Mouse (Mus musculus): ENCODE data around the gene Phf20. TPM values are rescaled to one million over a fixed set of nuclear protein-coding genes. Genes with fewer than 3 reads are reported as not detected.
A peak's percentile ranks its signal among the peaks of the same experiment; 100 is the strongest.

The Phf20 gene
- total and polyA plus RNA-seq, 2 experiments: 2.9 to 6.2 TPM

GRCm38 (mm10) chr2:156311441-156311840 lies 115.2 kb downstream of the Phf20 start:
- TF ChIP-seq CTCF (IDR thresholded peaks at IDR 0.05; ENCODE audit: low read depth, low read length): no peak
- no peak for TF ChIP-seq POLR2A (IDR thresholded peaks at IDR 0.05; ENCODE audit: extremely low read depth, insufficient read depth, low read length)
- Histone ChIP-seq H3K36me3 (ENCODE audit: control insufficient read depth, insufficient read depth, low read length) (no peaks in the 10 kb centered on the region), H3K79me2 (ENCODE audit: control insufficient read depth, insufficient read depth, low read length) (no peaks in the 10 kb centered on the region; the same call in 1 of the 2 replicates), H3K27ac (replicated peaks; ENCODE audit: insufficient read depth, low read depth, low read length) (peak overlapping the region; percentile 88), H3K27me3 (ENCODE audit: control insufficient read depth, insufficient read depth, low read length) (no peaks in the 10 kb centered on the region), H3K4me3 (ENCODE audit: insufficient read depth, low read depth, low read length) (peak overlapping the region; percentile 81), H3K9ac (ENCODE audit: low read depth, low read length) (peak overlapping the region; percentile 94), H3K4me1 (ENCODE audit: control insufficient read depth, insufficient read depth, low read length) (peaks cover 10% of the 10 kb centered on the region)
- 20% methylated on average over 8 of the region's 8 CpGs for WGBS
- DNase-seq (ENCODE audit: extremely low read depth, low read depth, low spot score): peak; percentile 10

- H3K27me3 ChIP-seq (ENCODE audit: control insufficient read depth, insufficient read depth, low read length): no peaks in the 10 kb centered on the region
- TF ChIP-seq POLR2A (IDR thresholded peaks at IDR 0.05; ENCODE audit: extremely low read depth, insufficient read depth, low read length) (no peak), CTCF (IDR thresholded peaks at IDR 0.05; ENCODE audit: low read depth, low read length) (no peak)
- H3K79me2 ChIP-seq (ENCODE audit: control insufficient read depth, insufficient read depth, low read length): no peaks in the 10 kb centered on the region; the same call in 1 of the 2 replicates
- peaks cover 9% of the 10 kb centered on the region for H3K4me1 ChIP-seq (ENCODE audit: control insufficient read depth, insufficient read depth, low read length)
- peak overlapping the region; percentile 88 for H3K27ac ChIP-seq (replicated peaks; ENCODE audit: insufficient read depth, low read depth, low read length)
- H3K36me3 ChIP-seq (ENCODE audit: control insufficient read depth, insufficient read depth, low read length): no peaks in the 10 kb centered on the region
- under 1% methylated on average over 53 of the region's 53 CpGs for WGBS
- H3K9ac ChIP-seq (ENCODE audit: low read depth, low read length): peak overlapping the region; percentile 94
- peak overlapping the region; percentile 81 for H3K4me3 ChIP-seq (ENCODE audit: insufficient read depth, low read depth, low read length)
- DNase-seq (ENCODE audit: extremely low read depth, low read depth, low spot score): peak; percentile 38
These were observed 115.6 kb downstream of the Phf20 start for GRCm38 (mm10) chr2:156311841-156312291.

- Histone ChIP-seq H3K9ac (ENCODE audit: low read depth, low read length) (peak within 1 kb of the TSS; percentile 94), H3K4me1 (ENCODE audit: control insufficient read depth, insufficient read depth, low read length) (peaks cover 6% of the 10 kb centered on the region), H3K79me2 (ENCODE audit: control insufficient read depth, insufficient read depth, low read length) (no peaks in the 10 kb centered on the region; the same call in 1 of the 2 replicates), H3K27me3 (ENCODE audit: control insufficient read depth, insufficient read depth, low read length) (no peaks in the 10 kb centered on the region), H3K4me3 (ENCODE audit: insufficient read depth, low read depth, low read length) (peak within 1 kb of the TSS; percentile 81), H3K27ac (replicated peaks; ENCODE audit: insufficient read depth, low read depth, low read length) (peak within 1 kb of the TSS; percentile 88), H3K36me3 (ENCODE audit: control insufficient read depth, insufficient read depth, low read length) (no peaks in the 10 kb centered on the region)
- TF ChIP-seq CTCF (IDR thresholded peaks at IDR 0.05; ENCODE audit: low read depth, low read length) (peak; percentile 26; the same call in 1 of the 2 replicates), POLR2A (IDR thresholded peaks at IDR 0.05; ENCODE audit: extremely low read depth, insufficient read depth, low read length) (peak; percentile 56; the same call in 1 of the 2 replicates)
- DNase-seq (ENCODE audit: extremely low read depth, low read depth, low spot score): peak; percentile 81
- under 1% methylated on average over 49 of the region's 49 CpGs for WGBS
These were observed 116.1 kb downstream of the Phf20 start, which contains the start of the genes Cnbd2 and Scand1 for GRCm38 (mm10) chr2:156312297-156312897. Gene Cnbd2, plus strand, starts transcription at chr2:156312299. Gene Scand1, minus strand, starts transcription at chr2:156312704.

- Histone ChIP-seq H3K9ac (ENCODE audit: low read depth, low read length) (no peak overlapping the region), H3K36me3 (ENCODE audit: control insufficient read depth, insufficient read depth, low read length) (no peaks in the 10 kb centered on the region), H3K4me1 (ENCODE audit: control insufficient read depth, insufficient read depth, low read length) (peaks cover 3% of the 10 kb centered on the region; the same call in 1 of the 2 replicates), H3K27ac (replicated peaks; ENCODE audit: insufficient read depth, low read depth, low read length) (no peak overlapping the region), H3K27me3 (ENCODE audit: control insufficient read depth, insufficient read depth, low read length) (no peaks in the 10 kb centered on the region), H3K4me3 (ENCODE audit: insufficient read depth, low read depth, low read length) (peak overlapping the region; percentile 81), H3K79me2 (ENCODE audit: control insufficient read depth, insufficient read depth, low read length) (no peaks in the 10 kb centered on the region; the same call in 1 of the 2 replicates)
- 55% methylated on average over 3 of the region's 3 CpGs for WGBS
- DNase-seq (ENCODE audit: extremely low read depth, low read depth, low spot score): no peak
- no peak for TF ChIP-seq POLR2A (IDR thresholded peaks at IDR 0.05; ENCODE audit: extremely low read depth, insufficient read depth, low read length)
- no peak for TF ChIP-seq CTCF (IDR thresholded peaks at IDR 0.05; ENCODE audit: low read depth, low read length)
These were observed 116.9 kb downstream of the Phf20 start for GRCm38 (mm10) chr2:156313153-156313552.

- no peaks in the 10 kb centered on the region; the same call in 1 of the 2 replicates for H3K79me2 ChIP-seq (ENCODE audit: control insufficient read depth, insufficient read depth, low read length)
- no peak for DNase-seq (ENCODE audit: extremely low read depth, low read depth, low spot score)
- WGBS: 95% methylated on average over 6 of the region's 6 CpGs
- TF ChIP-seq CTCF (IDR thresholded peaks at IDR 0.05; ENCODE audit: low read depth, low read length): no peak
- TF ChIP-seq POLR2A (IDR thresholded peaks at IDR 0.05; ENCODE audit: extremely low read depth, insufficient read depth, low read length): no peak
- H3K27ac ChIP-seq (replicated peaks; ENCODE audit: insufficient read depth, low read depth, low read length): no peak overlapping the region
- H3K4me3 ChIP-seq (ENCODE audit: insufficient read depth, low read depth, low read length): no peak overlapping the region
- H3K36me3 ChIP-seq (ENCODE audit: control insufficient read depth, insufficient read depth, low read length): no peaks in the 10 kb centered on the region
- H3K9ac ChIP-seq (ENCODE audit: low read depth, low read length): no peak overlapping the region
- H3K27me3 ChIP-seq (ENCODE audit: control insufficient read depth, insufficient read depth, low read length): no peaks in the 10 kb centered on the region
- H3K4me1 ChIP-seq (ENCODE audit: control insufficient read depth, insufficient read depth, low read length): no peaks in the 10 kb centered on the region
These were observed 118.5 kb downstream of the Phf20 start for GRCm38 (mm10) chr2:156314811-156315210.

GRCm38 (mm10) chr2:156318491-156318890 lies 122.2 kb downstream of the Phf20 start:
- Histone ChIP-seq H3K36me3 (ENCODE audit: control insufficient read depth, insufficient read depth, low read length) (peaks cover 4% of the 10 kb centered on the region; the same call in 1 of the 2 replicates), H3K27me3 (ENCODE audit: control insufficient read depth, insufficient read depth, low read length) (no peaks in the 10 kb centered on the region), H3K79me2 (ENCODE audit: control insufficient read depth, insufficient read depth, low read length) (no peaks in the 10 kb centered on the region; the same call in 1 of the 2 replicates), H3K9ac (ENCODE audit: low read depth, low read length) (no peak overlapping the region), H3K4me3 (ENCODE audit: insufficient read depth, low read depth, low read length) (no peak overlapping the region), H3K4me1 (ENCODE audit: control insufficient read depth, insufficient read depth, low read length) (no peaks in the 10 kb centered on the region), H3K27ac (replicated peaks; ENCODE audit: insufficient read depth, low read depth, low read length) (no peak overlapping the region)
- no peak for DNase-seq (ENCODE audit: extremely low read depth, low read depth, low spot score)
- TF ChIP-seq CTCF (IDR thresholded peaks at IDR 0.05; ENCODE audit: low read depth, low read length): no peak
- TF ChIP-seq POLR2A (IDR thresholded peaks at IDR 0.05; ENCODE audit: extremely low read depth, insufficient read depth, low read length): no peak
